Mouse (Mus musculus) heart, embryonic 10.5 days (tissue): ENCODE measurements around the gene 2410015M20Rik. TPM values are rescaled to one million over a fixed set of nuclear protein-coding genes. Genes with fewer than 3 reads are reported as not detected.

Experiments used
- polyA plus RNA-seq: library from polyadenylated mRNA; unstranded; fragments of >200 nt; fragmentation: Nextera tagmentation; extraction: Ambion mirVana; gene quantifications from 2 replicates; pipeline ENCODE4 v1.2.1, GENCODE M21; 2016

The 2410015M20Rik gene
- polyA plus RNA-seq, 1 experiment from 2014 or later, result 261 TPM

Other genes starting within 250 kb of the 2410015M20Rik start
- gene Ptprs, start 133.3 kb downstream of the 2410015M20Rik start, polyA plus RNA-seq, result 50.4 and 73.5 TPM in 2 replicates
- gene Znrf4, start 97.3 kb downstream of the 2410015M20Rik start, polyA plus RNA-seq, result not detected in 2 replicates
- 0.33 and 0.50 TPM in 2 replicates for gene Gm20219, start 55.4 kb downstream of the 2410015M20Rik start, polyA plus RNA-seq
- gene Safb2, start 25.2 kb downstream of the 2410015M20Rik start, polyA plus RNA-seq, result 61.3 and 81.0 TPM in 2 replicates
- 106 and 128 TPM in 2 replicates for gene Safb, start 24.9 kb downstream of the 2410015M20Rik start, polyA plus RNA-seq
- 1,286 and 1,339 TPM in 2 replicates for gene Rpl36, start 3.6 kb upstream of the 2410015M20Rik start, polyA plus RNA-seq
- 58.9 and 65.1 TPM in 2 replicates for gene Lonp1, start 17.1 kb upstream of the 2410015M20Rik start, polyA plus RNA-seq
- 0.30 and 0.38 TPM in 2 replicates for gene Catsperd, start 18.4 kb upstream of the 2410015M20Rik start, polyA plus RNA-seq
- 85.1 and 105 TPM in 2 replicates for gene Ranbp3, start 63.5 kb upstream of the 2410015M20Rik start, polyA plus RNA-seq
- gene Ndufa11, start 108.0 kb upstream of the 2410015M20Rik start, polyA plus RNA-seq, result 518 and 632 TPM in 2 replicates
- 10.2 and 12.7 TPM in 2 replicates for gene Vmac, start 108.3 kb upstream of the 2410015M20Rik start, polyA plus RNA-seq
- gene Nrtn, start 147.8 kb upstream of the 2410015M20Rik start, polyA plus RNA-seq, result 3.3 and 7.4 TPM in 2 replicates
- 39.6 and 41.4 TPM in 2 replicates for gene Dus3l, start 155.0 kb upstream of the 2410015M20Rik start, polyA plus RNA-seq
- 1.3 and 2.1 TPM in 2 replicates for gene Prr22, start 160.5 kb upstream of the 2410015M20Rik start, polyA plus RNA-seq
- gene Rfx2, start 221.2 kb upstream of the 2410015M20Rik start, polyA plus RNA-seq, result 4.0 and 4.8 TPM in 2 replicates